Mouse (Mus musculus) retina, embryonic 14.5 days (tissue): ENCODE measurements at regions not wholly inside any gene's neighbourhood (a gene's known extent, or its start where the extent isn't known, plus 50 kb on each side); places are given as distances from the start of the nearest gene placed in this dataset.

ENCODE experiments used
- DNase-seq: peaks from one replicate; pipeline ENCODE4 v3.0.0-alpha.2; 2015; ENCODE audit warnings: low spot score

GRCm38 (mm10) chr6:51339301-51339700, 93.2 kb upstream of the Nfe2l3 start:
- no peak for DNase-seq

GRCm38 (mm10) chr6:51347721-51348120, 84.7 kb upstream of the Nfe2l3 start:
- DNase-seq, result no peak

- peak; percentile 72 for DNase-seq
Measured at GRCm38 (mm10) chr6:51349771-51350170, 82.7 kb upstream of the Nfe2l3 start.

- DNase-seq, result no peak
Measured at GRCm38 (mm10) chr6:51355041-51355440, 77.4 kb upstream of the Nfe2l3 start.

GRCm38 (mm10) chr6:51361611-51362180, 70.8 kb upstream of the Nfe2l3 start:
- DNase-seq, result no peak

- DNase-seq, result peak; percentile 85
Measured at GRCm38 (mm10) chr6:51362475-51363226, 69.8 kb upstream of the Nfe2l3 start.

GRCm38 (mm10) chr6:51364776-51365175, 67.7 kb upstream of the Nfe2l3 start:
- DNase-seq, result peak; percentile 33

- no peak for DNase-seq
Measured at GRCm38 (mm10) chr6:51369771-51370170, 62.7 kb upstream of the Nfe2l3 start.

- DNase-seq, result no peak
Measured at GRCm38 (mm10) chr6:51372357-51372756, 60.1 kb upstream of the Nfe2l3 start.

- no peak for DNase-seq
Measured at GRCm38 (mm10) chr6:51378436-51378835, 54.0 kb upstream of the Nfe2l3 start.

GRCm38 (mm10) chr6:51379074-51379473, 53.4 kb upstream of the Nfe2l3 start:
- DNase-seq, result peak; percentile 49

GRCm38 (mm10) chr6:51379560-51380274, 52.8 kb upstream of the Nfe2l3 start:
- DNase-seq, result peak; percentile 74

- no peak for DNase-seq
Measured at GRCm38 (mm10) chr6:51380275-51380575, 52.2 kb upstream of the Nfe2l3 start.

- DNase-seq, result no peak
Measured at GRCm38 (mm10) chr6:51381465-51381864, 51.0 kb upstream of the Nfe2l3 start.
